Mouse (Mus musculus) midbrain, embryonic 14.5 days (tissue): ENCODE data around the gene Cald1. TPM values are rescaled to one million over a fixed set of nuclear protein-coding genes. Genes with fewer than 3 reads are reported as not detected.

ENCODE experiments used
- ATAC-seq: fragments of 200-750 bp; cut with Nextera tagmentation; 2 replicates; pipeline ENCODE4 v1.8.0; 2017; ENCODE audit warnings: moderate number of reproducible peaks, moderate library complexity; ENCODE audit not compliant: low FRiP score, low TSS enrichment
- DNase-seq: peaks from one replicate; pipeline ENCODE4 v3.0.0-alpha.2; 2015
- H3K27ac ChIP-seq: fragments of 300-500 bp; sonication (generic); replicated peaks from 2 replicates; pipeline ENCODE4 v1.5.1; 2014; ENCODE audit warnings: mild to moderate bottlenecking, low read depth, low read length, moderate library complexity
- H3K27me3 ChIP-seq: fragments of 300-500 bp; sonication (generic); 2 replicates; pipeline ENCODE4 v1.6.1; 2014; ENCODE audit warnings: low read length, control low read depth, mixed read lengths; ENCODE audit not compliant: control insufficient read depth, insufficient read depth
- H3K36me3 ChIP-seq: fragments of 300-500 bp; sonication (generic); 2 replicates; pipeline ENCODE4 v1.6.1; 2014; ENCODE audit warnings: low read length, control low read depth; ENCODE audit not compliant: control insufficient read depth, insufficient read depth
- H3K4me1 ChIP-seq: fragments of 300-500 bp; sonication (generic); 2 replicates; pipeline ENCODE4 v1.6.1; 2014; ENCODE audit warnings: mild to moderate bottlenecking, antibody characterized with exemption, low read length, control low read depth; ENCODE audit not compliant: control insufficient read depth, insufficient read depth
- H3K4me2 ChIP-seq: fragments of 300-500 bp; sonication (generic); 2 replicates; pipeline ENCODE4 v1.6.1; 2014; ENCODE audit warnings: mild to moderate bottlenecking, low read length, moderate library complexity
- H3K4me3 ChIP-seq: fragments of 300-500 bp; sonication (generic); replicated peaks from 2 replicates; pipeline ENCODE4 v1.5.1; 2014; ENCODE audit warnings: low read depth, low read length
- H3K9ac ChIP-seq: fragments of 300-500 bp; sonication (generic); replicated peaks from 2 replicates; pipeline ENCODE4 v1.6.1; 2014; ENCODE audit warnings: mild to moderate bottlenecking, low read length, moderate library complexity
- H3K9me3 ChIP-seq: fragments of 300-500 bp; sonication (generic); 2 replicates; pipeline ENCODE4 v1.6.1; 2016; ENCODE audit warnings: low read length, control low read depth, mixed read lengths; ENCODE audit not compliant: control insufficient read depth
- WGBS: fragments of 180-500 bp; shearing (Covaris S2); extraction: QIAGEN DNeasy Blood & Tissue Kit; methylation state at CpG from one replicate; pipeline ENCODE4 v1.1.7; 2014; 5-methylcytosine and 5-hydroxymethylcytosine counted together
- polyA plus RNA-seq: library from polyadenylated mRNA; unstranded; fragments of >200 nt; fragmentation: Nextera tagmentation; extraction: Ambion mirVana; gene quantifications from 2 replicates; pipeline ENCODE4 v1.2.1, GENCODE M21; 2014

Cald1 gene
- polyA plus RNA-seq, 1 experiment from 2014 or later, result 50.0 TPM

- WGBS, result 89% methylated on average over 4 of the region's 4 CpGs
- DNase-seq, result no peak
- Histone ChIP-seq H3K27me3 (no peaks in the 10 kb centered on the region), H3K9ac (no peak overlapping the region), H3K4me1 (no peaks in the 10 kb centered on the region), H3K4me3 (no peak overlapping the region), H3K36me3 (no peaks in the 10 kb centered on the region; the same call in none of the 2 replicates), H3K27ac (no peak overlapping the region), H3K9me3 (no peaks in the 10 kb centered on the region), H3K4me2 (no peak overlapping the region)
- no peak for ATAC-seq
Measured at GRCm38 (mm10) chr6:34743946-34744345, 145.6 kb downstream of the Cald1 start.

DNA sequence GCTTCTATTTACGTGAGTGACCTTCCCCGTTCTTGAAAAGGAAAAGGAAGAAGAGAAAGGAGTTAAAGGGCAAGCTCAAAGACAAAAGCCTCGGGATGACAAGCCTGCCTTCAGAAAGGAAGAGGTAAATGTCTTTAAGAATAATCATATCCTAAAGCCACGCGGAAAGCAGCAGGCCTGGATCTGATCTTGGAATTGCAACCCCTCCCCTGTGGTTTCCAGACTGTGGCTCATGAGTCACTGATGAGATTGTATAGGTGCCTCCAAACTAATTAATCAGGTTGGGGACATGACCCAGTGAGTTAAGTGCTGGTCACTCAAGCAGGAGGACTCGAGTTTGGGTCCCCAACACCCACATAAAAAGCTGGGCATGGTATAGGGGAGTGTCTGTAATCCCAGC, 149.5 kb downstream of the Cald1 start:
- no peak for DNase-seq
- no peaks in the 10 kb centered on the region for H3K9me3 ChIP-seq
- no peak overlapping the region for H3K4me2 ChIP-seq
- no peak overlapping the region for H3K27ac ChIP-seq
- WGBS, result 75% methylated on average over 6 of the region's 6 CpGs
- H3K4me1 ChIP-seq, result no peaks in the 10 kb centered on the region
- H3K4me3 ChIP-seq, result no peak overlapping the region
- no peaks in the 10 kb centered on the region for H3K27me3 ChIP-seq
- no peak overlapping the region for H3K9ac ChIP-seq
- ATAC-seq, result no peak
- no peaks in the 10 kb centered on the region; the same call in none of the 2 replicates for H3K36me3 ChIP-seq

DNA sequence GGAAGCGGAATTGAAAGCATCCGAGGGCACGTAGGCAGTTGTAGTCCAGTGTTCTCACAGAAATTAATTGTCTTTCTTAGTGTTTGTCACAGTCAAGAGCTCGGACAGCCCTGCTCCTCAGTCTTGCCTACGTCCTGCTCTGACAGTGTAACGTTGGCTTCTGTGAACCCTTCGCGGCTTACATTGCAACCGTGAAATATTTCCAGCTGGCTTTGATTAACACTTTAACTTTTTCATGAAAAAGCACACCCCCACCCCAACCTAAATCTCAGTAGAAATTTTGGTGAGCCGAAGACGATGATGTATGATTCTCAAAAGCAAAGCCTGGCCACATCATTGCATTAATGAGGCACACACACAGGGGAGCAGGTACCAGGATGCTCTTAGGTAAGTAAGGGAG, 150.3 kb downstream of the Cald1 start:
- Histone ChIP-seq H3K4me2 (no peak overlapping the region), H3K36me3 (no peaks in the 10 kb centered on the region; the same call in none of the 2 replicates), H3K27ac (no peak overlapping the region), H3K9me3 (no peaks in the 10 kb centered on the region), H3K4me3 (no peak overlapping the region), H3K27me3 (no peaks in the 10 kb centered on the region), H3K9ac (no peak overlapping the region), H3K4me1 (no peaks in the 10 kb centered on the region)
- 92% methylated on average over 11 of the region's 11 CpGs for WGBS
- ATAC-seq (no peak), DNase-seq (no peak)

DNA sequence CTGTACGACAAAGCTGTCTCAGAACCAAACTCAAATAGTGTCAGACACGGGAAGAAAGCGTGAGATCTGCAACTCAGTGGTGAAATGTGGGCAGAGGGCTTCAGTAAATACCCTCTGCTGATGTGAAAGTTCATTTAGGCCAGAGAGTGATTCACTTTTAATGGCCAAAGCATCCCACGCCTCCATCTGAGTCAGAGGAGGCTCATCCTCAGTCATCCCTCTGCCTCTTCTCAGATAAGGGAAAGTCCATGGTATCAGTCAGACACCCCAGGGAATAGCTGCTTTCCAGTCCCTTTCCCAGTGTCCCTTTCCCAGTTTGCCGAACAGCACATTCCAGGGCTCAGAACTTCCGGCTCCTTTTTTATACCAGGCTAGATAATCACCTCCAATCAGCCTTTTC, 151.2 kb downstream of the Cald1 start:
- WGBS, result 87% methylated on average over 6 of the region's 6 CpGs
- no peak overlapping the region for H3K27ac ChIP-seq

GRCm38 (mm10) chr6:34750487-34751120, 152.3 kb downstream of the Cald1 start:
- DNase-seq (no peak), ATAC-seq (no peak)
- H3K36me3 ChIP-seq, result peaks cover under 1% of the 10 kb centered on the region
- H3K4me2 ChIP-seq, result no peak overlapping the region
- H3K4me3 ChIP-seq, result no peak overlapping the region
- no peak overlapping the region for H3K9ac ChIP-seq
- 85% methylated on average over 7 of the region's 7 CpGs for WGBS
- H3K4me1 ChIP-seq, result no peaks in the 10 kb centered on the region
- no peaks in the 10 kb centered on the region for H3K9me3 ChIP-seq
- no peak overlapping the region for H3K27ac ChIP-seq
- no peaks in the 10 kb centered on the region for H3K27me3 ChIP-seq

More for the DNA sequence above, 151.2 kb downstream of the Cald1 start:
- Histone ChIP-seq H3K4me3 (no peak overlapping the region), H3K4me1 (no peaks in the 10 kb centered on the region), H3K9me3 (no peaks in the 10 kb centered on the region), H3K36me3 (no peaks in the 10 kb centered on the region; the same call in none of the 2 replicates), H3K9ac (no peak overlapping the region), H3K27me3 (no peaks in the 10 kb centered on the region), H3K4me2 (no peak overlapping the region)
- DNase-seq, result no peak
- no peak for ATAC-seq

DNA sequence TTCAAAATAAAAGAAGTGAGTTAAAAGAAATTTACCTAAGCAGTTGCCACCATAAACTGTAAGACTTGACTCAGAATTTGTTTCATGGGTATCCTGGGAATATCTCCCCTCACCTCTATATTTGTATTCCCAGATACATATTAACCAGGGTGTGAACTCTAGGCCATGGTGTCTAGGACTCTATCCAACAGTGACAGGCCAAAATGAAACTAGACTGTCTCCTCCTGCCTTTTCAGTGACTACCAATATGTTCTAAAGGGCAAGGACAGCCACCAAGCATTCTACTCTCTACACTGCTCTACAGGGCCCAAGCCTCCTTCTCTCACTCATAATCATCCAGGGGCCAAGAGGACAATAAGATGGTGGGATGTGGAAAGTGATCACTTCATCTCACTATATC, 153.3 kb downstream of the Cald1 start:
- DNase-seq, result no peak
- H3K4me2 ChIP-seq, result no peak overlapping the region
- no peak overlapping the region for H3K4me3 ChIP-seq
- no peaks in the 10 kb centered on the region for H3K9me3 ChIP-seq
- no peak overlapping the region for H3K27ac ChIP-seq
- no peak for ATAC-seq
- H3K4me1 ChIP-seq, result no peaks in the 10 kb centered on the region
- H3K27me3 ChIP-seq, result no peaks in the 10 kb centered on the region
- H3K36me3 ChIP-seq, result peaks cover 4% of the 10 kb centered on the region
- no peak overlapping the region for H3K9ac ChIP-seq

GRCm38 (mm10) chr6:34754448-34754847, 156.1 kb downstream of the Cald1 start:
- ATAC-seq (no peak), DNase-seq (peak; percentile 90)
- H3K4me1 ChIP-seq, result no peaks in the 10 kb centered on the region
- 38% methylated on average over 5 of the region's 5 CpGs for WGBS
- H3K27ac ChIP-seq, result no peak overlapping the region
- H3K9me3 ChIP-seq, result no peaks in the 10 kb centered on the region
- no peaks in the 10 kb centered on the region for H3K27me3 ChIP-seq
- no peak overlapping the region for H3K9ac ChIP-seq
- no peak overlapping the region for H3K4me3 ChIP-seq
- no peak overlapping the region for H3K4me2 ChIP-seq
- H3K36me3 ChIP-seq, result peaks cover 14% of the 10 kb centered on the region; the same call in 1 of the 2 replicates

- Histone ChIP-seq H3K27ac (no peak overlapping the region), H3K9me3 (no peaks in the 10 kb centered on the region), H3K9ac (no peak overlapping the region), H3K4me2 (no peak overlapping the region), H3K36me3 (peaks cover 21% of the 10 kb centered on the region; the same call in 1 of the 2 replicates), H3K4me3 (no peak overlapping the region), H3K4me1 (no peaks in the 10 kb centered on the region), H3K27me3 (no peaks in the 10 kb centered on the region)
- no peak for ATAC-seq
- no peak for DNase-seq
- 89% methylated on average over 2 of the region's 2 CpGs for WGBS
Measured at GRCm38 (mm10) chr6:34758340-34758739, 160.0 kb downstream of the Cald1 start.

DNA sequence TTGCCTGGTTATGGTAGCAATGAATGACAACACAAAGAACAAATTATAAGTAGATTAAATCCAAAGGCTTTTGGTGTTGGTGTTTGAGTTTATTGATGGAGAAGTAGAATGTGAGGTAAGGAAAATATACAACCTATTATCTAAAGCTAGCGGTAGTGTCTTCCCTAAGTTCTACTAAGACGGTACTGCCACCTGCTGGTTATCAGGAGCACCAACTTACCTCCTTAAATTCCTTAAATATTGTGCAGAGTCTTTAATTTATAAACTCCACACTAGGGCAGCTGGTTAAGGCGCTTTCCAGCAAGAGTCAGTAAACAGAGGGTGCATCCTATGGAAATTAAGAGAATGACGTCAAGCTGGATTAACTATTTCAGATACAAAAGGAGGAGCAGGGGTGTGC, 161.7 kb downstream of the Cald1 start:
- Histone ChIP-seq H3K9ac (no peak overlapping the region), H3K27ac (no peak overlapping the region), H3K9me3 (no peaks in the 10 kb centered on the region), H3K4me3 (no peak overlapping the region), H3K4me1 (no peaks in the 10 kb centered on the region), H3K27me3 (no peaks in the 10 kb centered on the region), H3K36me3 (peaks cover 21% of the 10 kb centered on the region; the same call in 1 of the 2 replicates), H3K4me2 (no peak overlapping the region)
- DNase-seq (peak; percentile 84), ATAC-seq (no peak)
- 52% methylated on average over 4 of the region's 4 CpGs for WGBS
